Mouse (Mus musculus): Measurements from ENCODE around the gene Kat6b.

GRCm38 (mm10) chr14:21505036-21505435, 23.8 kb downstream of the Kat6b start:
- TF ChIP-seq MAFK (IDR thresholded peaks at IDR 0.05; ENCODE audit: insufficient replicate concordance, low read length) (no peak), POLR2AphosphoS2 (IDR thresholded peaks at IDR 0.05; ENCODE audit: low read depth, low read length) (no peak), HCFC1 (IDR thresholded peaks at IDR 0.05; ENCODE audit: low read depth, low read length) (no peak), POLR2A (IDR thresholded peaks at IDR 0.05; ENCODE audit: low read depth, low read length) (no peak), CTCF (conservative IDR thresholded peaks at IDR 0.05 in 1 of 2, IDR thresholded peaks at IDR 0.05 in 1 of 2; ENCODE audit: low read depth in 2 of 2, low read length in 2 of 2) (no peak), MEF2A (IDR thresholded peaks at IDR 0.05; ENCODE audit: borderline replicate concordance, low read depth, low read length) (no peak), BHLHE40 (IDR thresholded peaks at IDR 0.05; ENCODE audit: low read depth, low read length) (no peak), NRF1 (IDR thresholded peaks at IDR 0.05; ENCODE audit: low read depth, low read length) (no peak), USF1 (IDR thresholded peaks at IDR 0.05; ENCODE audit: low read depth, low read length) (no peak), ZC3H11A (IDR thresholded peaks at IDR 0.05; ENCODE audit: low read depth, low read length) (no peak), NELFE (IDR thresholded peaks at IDR 0.05; ENCODE audit: low read depth, low read length) (no peak), EP300 (IDR thresholded peaks at IDR 0.05; ENCODE audit: low read length) (no peak), GABPA (IDR thresholded peaks at IDR 0.05; ENCODE audit: insufficient replicate concordance, low read depth, low read length) (no peak)

Measured in CH12.LX (cell line).